Mouse (Mus musculus) spleen, adult 2 months (tissue): ENCODE measurements at regions not wholly inside any gene's neighbourhood (a gene's known extent, or its start where the extent isn't known, plus 50 kb on each side); places are given as distances from the start of the nearest gene placed in this dataset.

ENCODE experiments used
- CTCF ChIP-seq: fragments of 200-500 bp; IDR thresholded peaks from 2 replicates; pipeline ENCODE4 v1.5.1; 2011; ENCODE audit warnings: mild to moderate bottlenecking, inconsistent platforms; ENCODE audit not compliant: insufficient read depth, insufficient read length, insufficient replicate concordance; ENCODE audit errors: extremely low read depth
- POLR2A ChIP-seq: fragments of 200-500 bp; IDR thresholded peaks from 2 replicates; pipeline ENCODE4 v1.6.1; 2011; ENCODE audit warnings: low read depth, low read length, inconsistent platforms

GRCm38 (mm10) chr14:25365226-25365800, 93.7 kb upstream of the Zmiz1 start:
- TF ChIP-seq CTCF (no peak), POLR2A (no peak)
